24 mouse cellular contexts compared by ENCODE assay signal in genomic region chr11:84113623-84114022, GRCm38 (mm10). TPM values are rescaled to one million over a fixed set of nuclear protein-coding genes. Genes with fewer than 3 reads are reported as not detected.
"Had no signal": no experiment of that assay in that cellular context is flagged by ENCODE, and none has a peak within 500 bp of the region (broad histone marks: within the 10 kb centered on the region; RNA-seq: fewer than 3 reads in every experiment).

No protein-coding gene starts in this region.

- H3K9me3 ChIP-seq: kidney, embryonic 15.5 days; limb, embryonic 15.5 days; liver, embryonic 12.5 days; midbrain, embryonic 10.5 days; neural tube, embryonic 12.5 days; stomach, embryonic 15.5 days had no signal

- H3K4me3 ChIP-seq: kidney, embryonic 15.5 days; limb, embryonic 15.5 days; liver, embryonic 12.5 days; midbrain, embryonic 10.5 days; myocyte; neural tube, embryonic 12.5 days; stomach, embryonic 15.5 days had no signal

- H3K4me1 ChIP-seq: kidney, embryonic 15.5 days; limb, embryonic 15.5 days; liver, embryonic 12.5 days; midbrain, embryonic 10.5 days; neural tube, embryonic 12.5 days; stomach, embryonic 15.5 days had no signal

- ATAC-seq: intestine, embryonic 16.5 days; liver, embryonic 12.5 days had no signal

- H3K27ac ChIP-seq: kidney, embryonic 15.5 days; limb, embryonic 15.5 days; liver, embryonic 12.5 days; midbrain, embryonic 10.5 days; neural tube, embryonic 12.5 days; stomach, embryonic 15.5 days had no signal

- H3K27me3 ChIP-seq: kidney, embryonic 15.5 days; limb, embryonic 15.5 days; liver, embryonic 12.5 days; neural tube, embryonic 12.5 days; stomach, embryonic 15.5 days had no signal

- H3K9ac ChIP-seq: kidney, embryonic 15.5 days; limb, embryonic 15.5 days; liver, embryonic 12.5 days; lung, embryonic 14.5 days; neural tube, embryonic 12.5 days; stomach, embryonic 15.5 days had no signal

- DNase-seq: kidney, adult 2 months; kidney, postnatal 14 days; layer of hippocampus, postnatal 36 days; lung, embryonic 14.5 days; lung, postnatal 10 days; lung, postnatal 4 days; midbrain, embryonic 14.5 days; spleen, adult 18-20 months; thymus, adult 2 months; thymus, postnatal 36 days had no signal

- H3K4me2 ChIP-seq: kidney, embryonic 15.5 days; limb, embryonic 15.5 days; liver, embryonic 12.5 days; lung, embryonic 14.5 days; neural tube, embryonic 12.5 days; stomach, embryonic 15.5 days had no signal

RNA-seq across cellular contexts. Expression of gene Dusp14, which starts 44.6 kb away (rescaled TPM):
- total RNA-seq: megakaryocyte, adult 5-6 weeks had no signal

RNA-seq across cellular contexts. Expression of gene Gm11437, which starts 53.7 kb away (rescaled TPM):
- total RNA-seq: layer of hippocampus, postnatal 36 days; left cerebral cortex, postnatal 25 days; megakaryocyte, adult 5-6 weeks; neutrophil, adult 5-6 weeks had no signal
- polyA plus RNA-seq: kidney, adult 2 months; limb, embryonic 11.5 days; limb, embryonic 15.5 days; liver, embryonic 12.5 days; liver, embryonic 16.5 days; lung, embryonic 14.5 days; midbrain, embryonic 10.5 days; myocyte; neural tube, embryonic 12.5 days; stomach, embryonic 15.5 days; testis, adult 2 months; thymus, adult 2 months had no signal
